Mouse (Mus musculus): ENCODE results near the gene Cldn16. TPM values are rescaled to one million over a fixed set of nuclear protein-coding genes. Genes with fewer than 3 reads are reported as not detected.
"Not testable (repeated sequence)": the region's sequence is repeated elsewhere in the genome, so short reads cannot be mapped to it uniquely, and the experiment has no call there.

The Cldn16 gene
- polyA plus RNA-seq, 1 experiment, result not detected

DNA sequence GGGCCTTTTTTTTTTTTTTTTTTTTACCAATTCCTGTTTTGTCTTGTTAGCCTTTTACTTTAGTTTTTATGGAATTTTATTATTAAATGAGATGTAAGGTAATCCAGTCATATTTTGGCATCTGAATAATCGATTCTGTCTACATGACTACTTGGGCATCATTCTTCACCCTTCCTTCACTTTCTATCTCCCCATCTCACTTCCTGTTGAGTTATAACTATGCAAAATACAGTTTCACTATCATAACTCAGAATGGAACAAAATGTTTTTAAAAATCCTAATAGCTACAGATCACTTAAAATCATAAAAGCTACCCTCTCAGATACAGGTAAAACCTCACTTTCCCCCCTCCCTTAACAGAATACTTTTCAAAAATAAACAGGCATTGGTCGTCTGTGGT is 6.8 kb upstream of the Cldn16 start:
- 93% methylated on average over 2 of the region's 2 CpGs for WGBS
- Histone ChIP-seq H3K4me3 (ENCODE audit: insufficient read depth, low read depth, low read length) (no peak overlapping the region), H3K27ac (ENCODE audit: insufficient read depth, low read depth, low read length) (no peak overlapping the region), H3K4me1 (ENCODE audit: control insufficient read depth, insufficient read depth, low read length) (no peaks in the 10 kb centered on the region)
- TF ChIP-seq CTCF (IDR thresholded peaks at IDR 0.05; ENCODE audit: insufficient read depth, low read depth, low read length) (no peak), POLR2A (IDR thresholded peaks at IDR 0.05; ENCODE audit: insufficient read depth, low read depth, low read length) (no peak)

DNA sequence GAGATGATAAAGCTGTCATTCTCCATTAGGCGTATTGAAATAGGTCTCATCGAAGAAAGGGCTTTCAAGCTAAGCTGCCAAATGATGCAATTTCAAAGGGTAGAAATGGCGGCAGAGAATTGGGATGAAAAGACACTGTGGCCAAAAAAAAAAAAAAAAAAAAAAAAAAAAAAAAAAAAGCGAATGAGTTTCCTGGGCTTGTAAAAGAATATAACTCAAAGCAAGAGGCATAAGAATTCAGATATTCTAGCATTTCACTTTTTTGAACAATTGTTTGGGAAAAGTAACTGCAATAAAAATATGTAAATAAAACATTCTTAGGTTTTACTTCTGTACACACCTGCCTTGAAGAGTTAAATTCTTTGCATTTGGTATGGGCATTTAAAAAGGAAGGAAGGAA is 3.6 kb downstream of the Cldn16 start:
- H3K27ac ChIP-seq (ENCODE audit: insufficient read depth, low read depth, low read length), result no peak overlapping the region
- no peak overlapping the region for H3K4me3 ChIP-seq (ENCODE audit: insufficient read depth, low read depth, low read length)
- no peaks in the 10 kb centered on the region for H3K4me1 ChIP-seq (ENCODE audit: control insufficient read depth, insufficient read depth, low read length)
- no peak for TF ChIP-seq POLR2A (IDR thresholded peaks at IDR 0.05; ENCODE audit: insufficient read depth, low read depth, low read length)
- TF ChIP-seq CTCF (IDR thresholded peaks at IDR 0.05; ENCODE audit: insufficient read depth, low read depth, low read length), result no peak
- 85% methylated on average over 4 of the region's 4 CpGs for WGBS

- TF ChIP-seq POLR2A (IDR thresholded peaks at IDR 0.05; ENCODE audit: insufficient read depth, low read depth, low read length) (no peak), CTCF (IDR thresholded peaks at IDR 0.05; ENCODE audit: insufficient read depth, low read depth, low read length) (no peak)
- H3K4me3 ChIP-seq (ENCODE audit: insufficient read depth, low read depth, low read length), result no peak overlapping the region
- WGBS, result 90% methylated on average over 4 of the region's 4 CpGs
- no peaks in the 10 kb centered on the region for H3K4me1 ChIP-seq (ENCODE audit: control insufficient read depth, insufficient read depth, low read length)
- H3K27ac ChIP-seq (ENCODE audit: insufficient read depth, low read depth, low read length), result no peak overlapping the region
These were observed 8.3 kb downstream of the Cldn16 start for GRCm38 (mm10) chr16:26471254-26471653.

DNA sequence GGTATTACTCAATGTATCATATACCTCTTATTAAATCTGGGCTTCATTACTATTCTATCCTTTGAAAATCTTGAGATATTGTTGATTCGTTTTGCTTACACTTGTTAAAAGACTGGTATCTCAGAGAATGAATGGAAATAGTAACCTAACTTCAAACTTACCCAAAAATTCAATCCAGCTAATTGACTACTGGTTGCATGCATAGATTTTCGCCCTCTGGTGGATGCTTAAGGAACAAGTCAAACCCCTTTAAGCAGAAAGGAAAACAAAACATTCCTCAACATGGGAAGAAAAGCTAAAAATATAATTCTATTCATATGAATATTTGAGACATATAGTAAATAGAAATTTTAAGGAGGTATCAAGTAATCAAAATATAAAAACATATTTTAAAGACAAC is 32.8 kb downstream of the Cldn16 start:
- whole genome bisulfite sequencing, result 16% methylated on average over 2 of the region's 2 CpGs
- H3K27ac ChIP-seq (ENCODE audit: insufficient read depth, low read depth, low read length), result no peak overlapping the region
- no peaks in the 10 kb centered on the region for H3K4me1 ChIP-seq (ENCODE audit: control insufficient read depth, insufficient read depth, low read length)
- no peak overlapping the region for H3K4me3 ChIP-seq (ENCODE audit: insufficient read depth, low read depth, low read length)
- TF ChIP-seq POLR2A (IDR thresholded peaks at IDR 0.05; ENCODE audit: insufficient read depth, low read depth, low read length) (no peak), CTCF (IDR thresholded peaks at IDR 0.05; ENCODE audit: insufficient read depth, low read depth, low read length) (no peak)

DNA sequence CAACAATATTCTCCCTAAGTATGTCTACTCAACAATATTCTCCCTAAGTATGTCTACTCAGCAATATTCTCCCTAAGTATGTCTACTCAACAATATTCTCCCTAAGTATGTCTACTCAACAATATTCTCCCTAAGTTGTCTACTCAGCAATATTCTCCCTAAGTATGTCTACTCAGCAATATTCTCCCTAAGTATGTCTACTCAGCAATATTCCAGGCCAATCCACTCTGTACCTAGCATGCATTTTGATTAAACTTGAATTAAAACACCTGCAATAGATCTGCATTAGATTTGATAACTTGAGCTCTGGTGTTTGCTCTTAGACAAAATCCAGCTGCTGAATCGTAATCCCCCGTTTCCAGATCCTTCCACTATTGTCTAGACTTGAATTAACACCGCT is 36.8 kb downstream of the Cldn16 start:
- WGBS, result 93% methylated on average over 3 of the region's 3 CpGs
- H3K4me1 ChIP-seq (ENCODE audit: control insufficient read depth, insufficient read depth, low read length); H3K27ac ChIP-seq (ENCODE audit: insufficient read depth, low read depth, low read length); H3K4me3 ChIP-seq (ENCODE audit: insufficient read depth, low read depth, low read length): not testable (repeated sequence)

DNA sequence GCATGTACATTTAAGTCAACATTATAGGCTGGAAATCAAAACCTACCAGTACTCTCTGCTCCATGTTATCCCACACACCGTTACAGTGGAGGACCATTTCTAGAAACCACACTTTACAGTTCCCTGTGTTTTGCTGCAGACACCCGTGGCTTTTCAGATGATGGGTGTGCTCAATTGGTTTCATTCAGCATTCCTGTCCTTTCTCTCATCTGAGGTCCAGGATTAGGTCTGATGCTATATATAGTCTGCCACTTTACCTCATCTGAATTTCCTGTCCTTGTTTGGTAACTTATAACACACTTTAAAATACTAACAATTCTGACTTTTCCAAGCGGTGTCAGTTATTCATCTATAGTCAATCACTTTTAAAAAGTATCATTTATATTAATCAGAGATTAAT is 37.8 kb downstream of the Cldn16 start:
- H3K27ac ChIP-seq (ENCODE audit: insufficient read depth, low read depth, low read length), result no peak overlapping the region
- TF ChIP-seq CTCF (IDR thresholded peaks at IDR 0.05; ENCODE audit: insufficient read depth, low read depth, low read length), result no peak
- no peak for TF ChIP-seq POLR2A (IDR thresholded peaks at IDR 0.05; ENCODE audit: insufficient read depth, low read depth, low read length)
- no peaks in the 10 kb centered on the region for H3K4me1 ChIP-seq (ENCODE audit: control insufficient read depth, insufficient read depth, low read length)
- H3K4me3 ChIP-seq (ENCODE audit: insufficient read depth, low read depth, low read length), result no peak overlapping the region
- 67% methylated on average over 3 of the region's 3 CpGs for WGBS

DNA sequence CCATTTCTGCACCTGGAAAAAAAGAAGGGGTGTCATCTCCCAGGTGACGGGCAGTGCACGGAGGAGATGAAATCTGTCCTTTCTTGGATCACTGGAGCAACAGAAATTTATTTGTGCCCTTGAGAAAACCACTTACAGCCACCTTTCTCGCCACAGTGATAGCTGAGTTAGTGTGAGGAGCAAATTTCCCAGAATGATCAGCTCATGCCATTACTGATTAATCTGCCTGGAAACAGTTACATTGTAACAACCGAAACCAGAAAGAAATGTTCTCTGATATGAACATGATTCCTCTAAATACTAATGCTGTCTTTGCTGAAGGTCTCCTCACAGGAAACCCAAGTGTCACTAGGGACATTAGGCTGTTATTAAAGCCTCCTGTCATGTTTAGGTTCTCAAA is 42.0 kb downstream of the Cldn16 start:
- Histone ChIP-seq H3K4me3 (ENCODE audit: insufficient read depth, low read depth, low read length) (no peak overlapping the region), H3K4me1 (ENCODE audit: control insufficient read depth, insufficient read depth, low read length) (no peaks in the 10 kb centered on the region), H3K27ac (ENCODE audit: insufficient read depth, low read depth, low read length) (no peak overlapping the region)
- no peak for TF ChIP-seq CTCF (IDR thresholded peaks at IDR 0.05; ENCODE audit: insufficient read depth, low read depth, low read length)
- no peak for TF ChIP-seq POLR2A (IDR thresholded peaks at IDR 0.05; ENCODE audit: insufficient read depth, low read depth, low read length)
- 92% methylated on average over 4 of the region's 4 CpGs for WGBS

DNA sequence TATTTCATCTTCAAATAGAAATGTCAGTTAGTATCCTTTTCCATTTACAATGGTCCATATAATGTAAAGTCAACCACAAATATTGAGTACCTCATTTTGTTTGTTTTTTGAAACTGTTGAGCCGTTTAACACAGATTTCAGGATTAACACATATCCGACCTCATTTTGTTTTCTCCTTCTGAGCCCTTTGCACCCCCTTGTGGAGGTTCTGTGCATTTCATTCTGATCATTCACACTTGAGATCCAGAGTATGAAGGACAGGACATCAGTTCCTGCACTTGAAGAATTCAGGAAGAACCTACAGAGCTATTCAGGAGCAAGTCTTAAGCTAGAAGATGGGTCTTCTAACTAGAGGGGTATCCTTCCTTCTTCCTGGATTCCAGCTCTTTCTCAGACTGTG is 56.7 kb downstream of the Cldn16 start:
- Histone ChIP-seq H3K4me1 (ENCODE audit: control insufficient read depth, insufficient read depth, low read length) (no peaks in the 10 kb centered on the region), H3K27ac (ENCODE audit: insufficient read depth, low read depth, low read length) (no peak overlapping the region), H3K4me3 (ENCODE audit: insufficient read depth, low read depth, low read length) (no peak overlapping the region)
- TF ChIP-seq POLR2A (IDR thresholded peaks at IDR 0.05; ENCODE audit: insufficient read depth, low read depth, low read length) (no peak), CTCF (IDR thresholded peaks at IDR 0.05; ENCODE audit: insufficient read depth, low read depth, low read length) (no peak)
- 44% methylated on average over 2 of the region's 2 CpGs for WGBS

DNA sequence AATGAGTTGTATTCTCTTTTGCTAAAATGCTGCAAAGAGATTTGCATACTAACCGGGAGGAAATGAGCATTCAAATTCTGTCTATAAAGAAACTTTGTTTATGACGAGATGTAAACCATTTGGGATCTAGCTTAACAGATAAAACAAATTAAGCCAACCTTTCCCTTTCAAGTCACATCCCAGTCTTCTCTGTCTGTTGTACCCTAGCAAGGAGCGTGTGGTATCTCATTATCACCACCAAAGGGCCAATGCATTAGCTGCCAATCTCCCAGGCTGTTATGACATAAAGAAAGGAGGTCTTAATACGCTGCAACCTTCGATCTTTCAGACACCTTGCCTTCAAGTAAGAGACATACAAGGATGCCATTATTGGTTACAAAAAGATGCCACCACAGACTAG is 62.9 kb downstream of the Cldn16 start:
- no peak overlapping the region for H3K4me3 ChIP-seq (ENCODE audit: insufficient read depth, low read depth, low read length)
- H3K27ac ChIP-seq (ENCODE audit: insufficient read depth, low read depth, low read length), result no peak overlapping the region
- 92% methylated on average over 5 of the region's 5 CpGs for WGBS
- no peak for TF ChIP-seq POLR2A (IDR thresholded peaks at IDR 0.05; ENCODE audit: insufficient read depth, low read depth, low read length)
- TF ChIP-seq CTCF (IDR thresholded peaks at IDR 0.05; ENCODE audit: insufficient read depth, low read depth, low read length), result no peak
- no peaks in the 10 kb centered on the region for H3K4me1 ChIP-seq (ENCODE audit: control insufficient read depth, insufficient read depth, low read length)

DNA sequence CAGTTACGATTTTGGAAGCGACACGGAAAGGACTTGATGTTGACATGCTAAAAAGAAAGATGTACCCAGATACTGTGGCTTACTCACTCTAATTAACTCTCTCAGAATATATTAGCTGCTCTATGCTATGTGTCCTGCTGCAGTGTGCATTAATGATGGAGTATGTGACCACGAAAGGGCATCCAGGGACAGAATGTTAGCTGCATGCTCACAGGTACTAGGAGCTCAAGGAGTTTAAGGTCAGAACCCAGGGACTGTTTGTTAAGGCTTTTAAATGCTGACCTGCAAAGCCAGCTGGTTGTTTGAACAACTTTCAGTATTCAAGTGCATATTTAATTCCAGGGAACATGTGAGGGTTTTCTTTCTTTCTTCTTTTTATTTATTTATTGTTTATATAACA is 63.7 kb downstream of the Cldn16 start, which contains the start of gene Tmem207:
Gene Tmem207, minus strand, starts transcription at position 101 of the 400 bp plus-strand sequence.
- no peak for TF ChIP-seq POLR2A (IDR thresholded peaks at IDR 0.05; ENCODE audit: insufficient read depth, low read depth, low read length)
- no peak for TF ChIP-seq CTCF (IDR thresholded peaks at IDR 0.05; ENCODE audit: insufficient read depth, low read depth, low read length)
- Histone ChIP-seq H3K27ac (ENCODE audit: insufficient read depth, low read depth, low read length) (no peak within 1 kb of the TSS), H3K4me1 (ENCODE audit: control insufficient read depth, insufficient read depth, low read length) (no peaks in the 10 kb centered on the region), H3K4me3 (ENCODE audit: insufficient read depth, low read depth, low read length) (no peak within 1 kb of the TSS)
- WGBS, result 81% methylated on average over 4 of the region's 4 CpGs

All from olfactory bulb, adult 2 months (tissue).